Mouse (Mus musculus) adrenal gland, postnatal 14 days (tissue): ENCODE measurements around the gene Acbd7. TPM values are rescaled to one million over a fixed set of nuclear protein-coding genes. Genes with fewer than 3 reads are reported as not detected.
A peak's percentile ranks its signal among the peaks of the same experiment; 100 is the strongest.

Source experiments
- DNase-seq: peaks from one replicate; pipeline ENCODE4 v3.0.0; 2021; ENCODE audit warnings: mixed read lengths
- long read RNA-seq, 2 experiments: library from polyadenylated mRNA; stranded (forward); transcript quantifications; one replicate each; pipeline ENCODE4 v2.0.0; 2021
- total RNA-seq: library from RNA; stranded (reverse); gene quantifications from 2 replicates; pipeline ENCODE4 v1.2.3, GENCODE M21; 2021

The Acbd7 gene
- not detected in 2 replicates for total RNA-seq
- long read RNA-seq, experiment 1: 0 reads
- long read RNA-seq, experiment 2: 0 reads

GRCm38 (mm10) chr2:3335611-3336301, at the start of gene Acbd7:
Gene Acbd7, plus strand, starts transcription at chr2:3336168.
- DNase-seq: peak; percentile 84

- no peak for DNase-seq
These were observed 49.7 kb upstream of the Acbd7 start for GRCm38 (mm10) chr2:3286243-3286642.

DNA sequence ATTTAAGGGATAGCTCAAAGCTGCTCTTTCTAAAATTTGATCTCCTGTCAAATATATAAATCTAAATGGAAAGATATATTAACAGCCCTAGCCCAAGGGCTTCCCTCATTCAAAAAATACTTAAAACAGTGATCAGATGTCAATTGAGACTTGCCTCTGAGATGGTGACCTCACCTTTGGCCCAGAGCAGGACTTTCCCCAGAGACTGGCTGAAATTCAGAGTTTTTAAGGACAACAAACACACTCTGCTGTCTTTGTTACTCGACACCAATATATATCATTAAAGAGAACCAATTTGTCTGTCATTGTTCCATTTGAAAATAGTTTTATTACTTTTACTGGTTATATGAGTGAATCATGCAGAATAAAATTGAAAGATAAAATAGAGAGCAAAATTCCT, 46.4 kb upstream of the Acbd7 start:
- peak; percentile 16 for DNase-seq

- DNase-seq: no peak
These were observed 43.8 kb upstream of the Acbd7 start for GRCm38 (mm10) chr2:3292170-3292569.

DNA sequence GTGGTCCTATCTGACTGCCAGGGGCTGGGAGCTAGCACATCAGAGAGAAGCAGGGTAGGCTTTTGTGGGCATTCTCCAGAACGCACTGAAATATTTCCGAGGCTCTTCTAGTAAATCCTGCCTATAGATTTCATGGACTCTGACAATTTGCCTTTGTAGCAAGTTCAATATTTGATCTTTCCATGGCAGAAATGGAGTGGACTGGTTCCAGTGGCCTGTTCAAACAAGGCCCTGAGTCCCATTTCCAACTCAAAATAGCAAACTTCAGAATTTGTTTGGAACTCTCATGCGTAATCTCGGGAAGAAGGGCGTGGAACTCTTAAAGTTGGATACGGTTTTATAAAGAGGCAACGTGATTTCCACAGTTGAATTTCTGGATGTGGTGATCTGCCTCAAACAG, 40.1 kb upstream of the Acbd7 start:
- no peak for DNase-seq

- DNase-seq: peak; percentile 82
These were observed 30.4 kb upstream of the Acbd7 start for GRCm38 (mm10) chr2:3305426-3306025.

GRCm38 (mm10) chr2:3323132-3323531, 12.8 kb upstream of the Acbd7 start:
- no peak for DNase-seq

DNA sequence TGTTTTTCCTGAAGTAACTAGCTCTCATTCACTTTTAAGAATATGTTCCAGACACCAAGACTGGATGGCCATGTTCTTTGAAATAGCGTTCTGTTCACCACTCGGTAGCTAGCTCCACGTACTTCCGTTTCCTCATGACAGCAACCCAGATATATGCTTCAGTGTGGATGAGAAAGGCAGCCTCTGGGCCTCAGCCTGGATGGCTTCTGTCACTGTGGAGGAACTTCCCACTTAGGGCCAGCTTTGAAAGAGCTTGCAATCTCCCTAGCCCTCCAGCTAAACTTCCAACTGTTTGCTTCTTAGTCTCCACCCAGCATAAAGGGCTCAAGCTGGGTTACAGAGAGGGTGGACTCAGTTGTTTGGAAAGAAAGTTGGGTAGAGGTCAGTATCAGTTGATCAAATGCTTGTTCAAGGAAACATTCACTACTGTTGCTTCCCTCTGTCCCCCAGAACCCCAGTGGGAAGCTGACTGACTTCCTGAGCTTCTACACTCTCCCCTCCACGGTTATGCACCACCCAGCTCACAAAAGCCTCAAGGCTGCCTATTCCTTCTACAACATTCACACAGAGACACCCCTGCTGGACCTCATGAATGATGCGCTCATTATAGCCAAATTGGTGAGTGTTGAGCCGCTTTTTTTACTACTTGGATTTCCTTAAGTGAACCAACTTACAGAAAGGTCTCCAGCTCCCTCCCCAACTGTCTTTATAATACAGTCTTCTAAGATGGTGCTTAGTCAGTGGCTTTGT, 11.4 kb upstream of the Acbd7 start:
- no peak for DNase-seq

- peak; percentile 12 for DNase-seq
These were observed 9.4 kb upstream of the Acbd7 start for GRCm38 (mm10) chr2:3326547-3326946.

DNA sequence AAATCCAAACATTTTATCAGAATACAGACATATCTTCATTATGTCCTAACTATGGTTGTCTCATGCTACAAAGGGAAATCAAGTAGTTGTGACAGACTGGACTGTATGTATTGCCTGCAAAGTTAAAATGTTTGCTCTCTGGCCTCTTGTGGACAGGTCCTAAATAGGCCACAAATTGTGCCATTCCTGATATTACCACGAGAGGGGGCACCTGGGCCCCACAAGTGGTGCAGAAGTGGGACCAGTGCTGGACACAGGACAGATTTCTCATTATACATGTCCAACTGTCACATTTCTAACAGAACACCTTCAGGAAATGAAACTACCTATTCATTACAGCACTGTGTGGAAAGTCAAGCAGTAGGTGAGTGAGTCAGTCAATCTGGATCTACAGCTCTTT, 8.6 kb upstream of the Acbd7 start:
- DNase-seq: peak; percentile 83

GRCm38 (mm10) chr2:3331071-3331703, 4.8 kb upstream of the Acbd7 start:
- DNase-seq: no peak

GRCm38 (mm10) chr2:3332056-3332455, 3.9 kb upstream of the Acbd7 start:
- no peak for DNase-seq

- DNase-seq: peak; percentile 98
These were observed 3.3 kb upstream of the Acbd7 start, which contains the start of gene Rpp38 for GRCm38 (mm10) chr2:3332484-3333242. Gene Rpp38, minus strand, starts transcription at chr2:3332643.

GRCm38 (mm10) chr2:3333761-3334160, 2.2 kb upstream of the Acbd7 start:
- DNase-seq: no peak

DNA sequence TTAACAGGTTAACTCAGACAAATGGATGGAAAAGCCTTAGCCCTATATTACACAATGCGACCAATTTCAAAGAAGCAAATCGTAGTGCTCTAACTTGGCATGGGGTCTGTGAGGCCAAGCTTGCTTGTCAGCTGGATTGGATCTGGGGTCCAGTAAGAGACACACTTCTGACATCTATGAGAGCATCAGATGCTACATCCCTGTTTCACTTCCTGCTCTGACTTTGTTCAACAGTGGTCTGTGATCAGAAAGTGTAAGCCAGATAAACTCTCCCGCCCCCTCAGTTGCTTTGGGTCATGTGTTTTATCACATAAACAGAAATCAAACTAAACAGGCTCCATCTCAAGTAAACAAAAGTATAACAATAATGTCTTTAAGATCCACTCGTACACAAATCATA, 12.5 kb downstream of the Acbd7 start:
- no peak for DNase-seq

GRCm38 (mm10) chr2:3348919-3349318, 13.0 kb downstream of the Acbd7 start:
- DNase-seq: peak; percentile 25

- no peak for DNase-seq
These were observed 17.2 kb downstream of the Acbd7 start for GRCm38 (mm10) chr2:3353160-3353559.

DNA sequence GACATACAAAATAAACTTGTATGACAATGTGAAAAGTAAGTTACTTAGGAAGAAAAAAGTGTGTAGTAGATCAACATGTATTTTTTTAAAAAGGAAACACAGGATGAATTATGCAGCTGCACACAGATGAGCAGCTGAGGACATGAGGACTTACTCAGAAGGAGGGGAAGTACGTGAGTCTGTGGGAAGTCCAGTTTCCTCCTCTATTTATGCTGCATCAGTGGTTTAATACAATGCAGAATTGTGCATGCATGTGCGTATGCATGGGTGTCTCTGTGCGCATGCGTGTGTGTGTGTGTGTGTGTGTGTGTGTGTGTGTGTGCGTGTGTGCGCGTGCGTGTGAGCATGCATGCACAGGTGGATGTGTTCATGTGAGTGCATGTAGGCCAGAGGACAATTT, 19.8 kb downstream of the Acbd7 start:
- DNase-seq: no peak

- DNase-seq: no peak
These were observed 20.3 kb downstream of the Acbd7 start for GRCm38 (mm10) chr2:3356311-3356710.

GRCm38 (mm10) chr2:3357887-3358286, 21.9 kb downstream of the Acbd7 start:
- DNase-seq: no peak

- no peak for DNase-seq
These were observed 25.1 kb downstream of the Acbd7 start for GRCm38 (mm10) chr2:3361067-3361466.

- DNase-seq: no peak
These were observed 29.2 kb downstream of the Acbd7 start for GRCm38 (mm10) chr2:3365127-3365526.
